Comparison of ENCODE assay signal across 8 mouse cellular contexts in the genomic region with DNA sequence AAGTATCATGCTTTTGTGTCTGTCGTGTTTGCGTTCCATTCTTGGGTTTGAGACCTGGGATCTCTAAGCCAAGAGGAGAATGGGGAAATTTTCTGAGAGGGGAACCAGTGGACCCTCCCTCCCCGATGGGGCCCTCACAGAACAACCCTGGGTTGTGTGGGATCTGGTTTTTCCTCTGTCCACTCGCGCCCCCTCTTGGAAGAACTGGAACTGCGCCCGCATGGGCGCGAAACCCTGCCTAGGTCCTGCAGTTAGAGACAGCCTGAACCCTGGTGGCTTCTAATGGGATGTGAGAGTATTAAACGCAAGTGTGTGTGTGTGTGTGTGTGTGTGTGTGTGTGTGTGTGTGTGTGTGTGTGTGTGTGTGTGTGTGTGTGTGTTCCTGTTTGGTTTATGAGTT. TPM values are rescaled to one million over a fixed set of nuclear protein-coding genes. Genes with fewer than 3 reads are reported as not detected.
DNase-seq lines count a peak whose midpoint lies in the region; ATAC-seq and TF ChIP-seq lines count a peak whose summit lies in the region.

No protein-coding gene starts in this region.

- no peaks in the 10 kb centered on the region for H3K9me3 ChIP-seq in lung, embryonic 16.5 days (ENCODE audit: control insufficient read depth, low read length)

- peak; percentile 67 for DNase-seq in right cerebral cortex, postnatal 4 days
- no peak for DNase-seq in right cerebral cortex, postnatal 25 days
- peak; percentile 36 for DNase-seq in c-Kit-negative CD71-positive TER-119-positive erythroid progenitor cells, embryonic 14.5 days (ENCODE audit: low read depth, low spot score)
- peak; percentile 63 to 69 for DNase-seq in heart, adult 9 months (ENCODE audit: low spot score in 2 of 2)
- DNase-seq in kidney, adult 2 months: peak; percentile 85
- peak; percentile 31 to 48 for DNase-seq in spleen, postnatal 14 days (ENCODE audit: low spot score in 2 of 2)
- DNase-seq in left cerebral cortex, adult 11 months (ENCODE audit: low spot score): no peak

- peak; percentile 69 for TF ChIP-seq CTCF in kidney, adult 2 months (conservative IDR thresholded peaks at IDR 0.05; ENCODE audit: insufficient read depth, insufficient read length, low read depth, low read length)

- WGBS in kidney, adult 2 months: 34% methylated on average over 10 of the region's 10 CpGs
- 24% methylated on average over 10 of the region's 10 CpGs for whole genome bisulfite sequencing in lung, embryonic 16.5 days

- H3K9ac ChIP-seq in lung, embryonic 16.5 days (ENCODE audit: low read length): peak overlapping the region; percentile 38; the same call in 1 of the 2 replicates

- 0 out of 2 replicates have a peak overlapping the region, but pooled peaks have one; percentile 2 for H3K27ac ChIP-seq in kidney, adult 2 months (ENCODE audit: insufficient read depth, low read depth, low read length)
- H3K27ac ChIP-seq in lung, embryonic 16.5 days (ENCODE audit: low read length): peak overlapping the region; percentile 98

- no peak for ATAC-seq in lung, embryonic 16.5 days (ENCODE audit: low read depth)

- H3K4me2 ChIP-seq in lung, embryonic 16.5 days (ENCODE audit: low read depth, low read length): peak overlapping the region; percentile 39; the same call in 1 of the 2 replicates

- no peak for TF ChIP-seq POLR2A in kidney, adult 2 months (IDR thresholded peaks at IDR 0.05; ENCODE audit: low read depth, low read length)

- no peaks in the 10 kb centered on the region for H3K36me3 ChIP-seq in kidney, adult 2 months (ENCODE audit: control insufficient read depth, insufficient read depth, low read length)
- H3K36me3 ChIP-seq in lung, embryonic 16.5 days (ENCODE audit: control insufficient read depth, insufficient read depth, low read length): no peaks in the 10 kb centered on the region

- H3K4me1 ChIP-seq in kidney, adult 2 months (ENCODE audit: control insufficient read depth, insufficient read depth, low read length): peaks cover 2% of the 10 kb centered on the region; the same call in 1 of the 2 replicates
- H3K4me1 ChIP-seq in lung, embryonic 16.5 days (replicated peaks; ENCODE audit: control insufficient read depth, insufficient read depth, low read length): peaks cover 42% of the 10 kb centered on the region

- H3K27me3 ChIP-seq in kidney, adult 2 months (replicated peaks; ENCODE audit: control insufficient read depth, insufficient read depth, low read length): no peaks in the 10 kb centered on the region
- no peaks in the 10 kb centered on the region for H3K27me3 ChIP-seq in lung, embryonic 16.5 days (ENCODE audit: control insufficient read depth, insufficient read depth, low read depth, low read length)

- H3K4me3 ChIP-seq in kidney, adult 2 months (ENCODE audit: insufficient read depth, low read depth, low read length): no peak overlapping the region
- H3K4me3 ChIP-seq in lung, embryonic 16.5 days (ENCODE audit: low read length): no peak overlapping the region

RNA-seq across cellular contexts. Expression of gene Id1, which starts 6.4 kb away (rescaled TPM):
- polyA plus RNA-seq in kidney, adult 2 months (2012; rRNA removed): 156 and 235 TPM in 2 replicates
- polyA plus RNA-seq in lung, embryonic 16.5 days (2015; fragmentation: Nextera tagmentation; extraction: Ambion mirVana): 186 and 189 TPM in 2 replicates

RNA-seq across cellular contexts. Expression of gene Cox4i2, which starts 11.5 kb away (rescaled TPM):
- polyA plus RNA-seq in kidney, adult 2 months (2012; rRNA removed): 2.9 and 3.1 TPM in 2 replicates
- polyA plus RNA-seq in lung, embryonic 16.5 days (2015; fragmentation: Nextera tagmentation; extraction: Ambion mirVana): 99.6 and 104 TPM in 2 replicates

RNA-seq across cellular contexts. Expression of gene Mcts2, which starts 55.6 kb away (rescaled TPM):
- polyA plus RNA-seq in kidney, adult 2 months (2012; rRNA removed): 8.4 and 10.1 TPM in 2 replicates
- polyA plus RNA-seq in lung, embryonic 16.5 days (2015; fragmentation: Nextera tagmentation; extraction: Ambion mirVana): 26.1 and 27.4 TPM in 2 replicates

Comparison
In these comparisons a context has a peak if more than half of its experiments do, and no peak if none do; other contexts are left out.
1. DNase-seq: peak in right cerebral cortex, postnatal 4 days (single experiment), c-Kit-negative CD71-positive TER-119-positive erythroid progenitor cells, embryonic 14.5 days (single experiment), heart, adult 9 months (2 of 2), kidney, adult 2 months (single experiment) and spleen, postnatal 14 days (2 of 2); none in right cerebral cortex, postnatal 25 days (single experiment) and left cerebral cortex, adult 11 months (single experiment).
2. RNA of gene Cox4i2, which starts 11.5 kb away (polyA plus RNA-seq): 99.6 to 104 TPM in lung, embryonic 16.5 days; 2.9 to 3.1 TPM in kidney, adult 2 months; every median in the first group is over 10 times any median in the second.